Mouse (Mus musculus) R1 (cell line): ENCODE results near the gene Hgd.

Experiments
- DNase-seq: peaks from one replicate; pipeline ENCODE4 v3.0.0-alpha.2; 2018; ENCODE audit warnings: low read depth, low spot score

Hgd gene

GRCm38 (mm10) chr16:37665394-37665935, 85.5 kb downstream of the Hgd start:
- no peak for DNase-seq

GRCm38 (mm10) chr16:37670666-37671283, 90.8 kb downstream of the Hgd start:
- DNase-seq, result no peak

- no peak for DNase-seq
Observed at GRCm38 (mm10) chr16:37675326-37675725, 95.4 kb downstream of the Hgd start.

GRCm38 (mm10) chr16:37676024-37676676, 96.2 kb downstream of the Hgd start:
- no peak for DNase-seq

- no peak for DNase-seq
Observed at GRCm38 (mm10) chr16:37676677-37677072, 96.7 kb downstream of the Hgd start.

GRCm38 (mm10) chr16:37677586-37677985, 97.6 kb downstream of the Hgd start:
- DNase-seq, result no peak

- DNase-seq, result no peak
Observed at GRCm38 (mm10) chr16:37680216-37680615, 100.3 kb downstream of the Hgd start.

- peak; percentile 24 for DNase-seq
Observed at GRCm38 (mm10) chr16:37680831-37681230, 100.9 kb downstream of the Hgd start.
